Mouse (Mus musculus): ENCODE measurements around the gene Jup.
"Not testable (repeated sequence)": the region's sequence is repeated elsewhere in the genome, so short reads cannot be mapped to it uniquely, and the experiment has no call there.

Jup gene

DNA sequence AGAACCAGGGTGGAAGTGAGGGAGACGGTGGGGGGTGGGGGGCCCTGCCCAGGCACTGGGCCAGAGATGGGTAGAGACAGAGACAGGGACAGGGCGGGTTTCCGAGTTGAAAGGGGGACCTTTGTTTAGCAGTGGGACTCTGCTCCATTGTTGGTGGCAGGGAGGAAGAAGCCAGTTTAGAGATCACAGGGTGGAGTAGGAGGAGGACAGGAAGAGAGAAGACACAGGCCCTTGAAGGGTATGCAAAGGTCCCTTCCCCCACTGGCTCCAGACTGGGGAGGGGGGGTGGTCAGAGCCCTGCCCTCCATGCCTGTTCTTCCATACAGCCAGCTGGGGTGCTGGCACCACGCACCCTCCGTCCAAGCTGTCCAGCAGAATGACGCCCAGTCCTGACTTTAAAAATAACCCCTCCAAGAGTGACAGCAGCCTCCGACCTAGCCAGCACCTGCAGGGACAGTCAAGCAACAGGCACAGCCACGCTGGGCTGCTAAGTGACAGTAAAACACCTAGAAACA, 7.6 kb downstream of the Jup start:
- no peak for DNase-seq (ENCODE audit: low spot score)

DNA sequence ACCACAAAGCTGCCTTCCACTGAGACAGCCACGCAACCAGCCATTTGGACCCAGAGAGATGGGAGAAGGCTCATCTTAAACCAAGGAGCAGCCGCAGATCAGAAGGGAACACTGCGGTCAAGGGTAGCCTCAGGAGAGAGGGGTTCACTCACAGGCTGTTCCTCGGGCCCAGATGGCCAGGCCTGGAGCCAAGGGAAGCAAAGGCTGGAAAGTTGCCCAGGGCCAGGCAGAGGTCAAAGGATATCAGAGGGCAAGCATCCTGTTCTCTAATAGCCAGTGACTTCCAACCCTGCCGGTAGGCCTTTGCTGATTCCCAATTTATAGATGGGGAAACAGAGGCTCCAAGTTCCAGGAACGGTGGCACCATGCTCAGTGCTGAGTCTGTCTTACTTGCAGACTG, 9.0 kb downstream of the Jup start:
- DNase-seq (ENCODE audit: low spot score): no peak

DNA sequence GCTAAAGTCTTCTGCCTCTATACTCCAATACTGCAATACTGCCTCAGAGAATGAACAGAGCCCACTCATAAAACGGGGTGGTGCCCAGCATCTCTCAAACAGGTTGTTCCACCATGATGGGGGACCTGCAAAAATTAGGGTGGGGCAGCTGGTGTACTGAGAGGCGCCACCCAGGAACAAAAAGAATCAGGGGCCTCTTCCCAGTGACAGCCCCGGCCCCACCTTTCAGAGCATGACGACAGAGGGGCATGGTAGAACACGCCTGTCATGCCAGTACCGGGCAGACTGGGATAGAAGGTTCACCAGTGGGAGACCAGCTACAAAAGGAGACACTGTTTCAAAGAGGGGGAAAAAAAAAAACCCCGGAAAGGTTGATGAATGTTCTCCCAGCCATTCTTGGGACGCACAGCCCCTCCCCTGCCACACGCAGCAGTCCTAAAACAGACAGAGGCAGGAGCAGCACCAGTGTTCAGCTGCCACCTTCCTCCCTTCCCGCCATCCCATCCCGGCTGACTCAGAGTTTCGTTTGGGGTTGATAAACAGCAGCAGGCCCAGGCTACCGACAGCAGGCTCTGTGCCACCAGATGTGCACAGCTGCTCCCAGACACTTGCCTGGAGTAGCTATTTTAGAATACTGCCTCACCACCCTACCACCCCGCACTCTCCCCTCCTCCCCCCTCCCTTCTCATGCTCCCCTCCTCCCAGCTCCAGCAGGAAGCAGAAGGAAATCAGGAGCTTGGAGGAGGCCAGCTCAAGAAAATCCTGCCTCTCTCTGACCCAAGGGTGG, 9.8 kb downstream of the Jup start:
- peak; percentile 42 for DNase-seq (ENCODE audit: low spot score)

DNA sequence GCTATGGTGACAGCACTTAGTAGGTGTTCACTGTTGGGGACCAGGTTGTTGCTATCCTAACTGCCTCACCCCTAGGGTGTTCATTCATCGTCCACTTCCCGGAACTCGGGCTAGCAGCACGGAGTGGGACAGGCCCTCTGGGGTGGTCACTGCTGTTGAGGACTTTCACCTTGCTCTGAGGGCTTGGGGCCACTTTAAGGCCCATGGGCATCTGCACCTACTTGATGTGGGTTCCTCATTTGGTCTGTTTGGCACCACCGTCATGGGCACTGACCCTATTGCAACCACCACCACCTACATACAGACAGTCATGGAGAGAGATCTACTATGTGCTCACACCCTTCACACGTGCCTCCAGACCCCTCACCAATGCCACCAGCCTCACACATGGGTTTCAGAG, 10.5 kb downstream of the Jup start:
- no peak for DNase-seq (ENCODE audit: low spot score)

DNA sequence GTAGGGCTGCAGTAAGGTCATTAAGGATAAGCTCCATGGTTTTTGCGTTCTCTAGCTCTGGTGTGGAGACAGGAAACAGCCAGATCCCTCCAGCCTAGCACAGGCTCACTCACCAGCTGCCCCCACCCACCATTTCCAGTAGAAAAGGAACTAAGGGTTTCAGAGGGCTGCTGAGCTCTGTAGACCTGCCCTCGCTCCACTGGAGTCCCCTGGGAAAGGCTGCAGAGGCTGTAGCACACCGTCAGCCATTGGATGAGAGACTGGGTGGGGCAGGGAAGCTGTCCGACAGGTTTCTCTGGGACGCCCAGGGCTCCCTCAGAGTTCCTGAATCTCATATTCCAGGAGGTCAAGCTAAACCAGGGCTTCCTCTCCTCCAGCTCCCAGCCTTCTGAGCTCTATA, 11.0 kb downstream of the Jup start:
- no peak for DNase-seq (ENCODE audit: low spot score)

DNA sequence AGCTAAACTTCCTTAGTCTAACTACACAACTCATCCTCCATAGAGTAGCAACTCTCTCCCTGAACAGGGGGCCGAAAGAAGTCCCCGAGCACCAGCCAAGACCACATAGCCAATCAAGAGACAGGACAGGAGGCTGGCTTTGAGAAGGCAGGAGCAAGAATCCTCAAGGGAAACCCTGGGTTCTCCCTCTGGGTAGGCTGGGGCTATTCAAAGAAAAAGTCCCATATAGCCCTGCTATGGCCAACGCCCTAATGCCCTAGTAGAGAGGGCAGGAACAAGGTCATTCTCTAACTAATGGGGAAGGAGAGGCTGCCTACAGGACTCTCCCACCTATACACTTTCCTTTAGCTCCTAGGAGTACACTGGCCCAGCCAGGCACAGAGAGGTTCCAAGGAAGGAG, 12.5 kb downstream of the Jup start:
- no peak for DNase-seq (ENCODE audit: low spot score)

DNA sequence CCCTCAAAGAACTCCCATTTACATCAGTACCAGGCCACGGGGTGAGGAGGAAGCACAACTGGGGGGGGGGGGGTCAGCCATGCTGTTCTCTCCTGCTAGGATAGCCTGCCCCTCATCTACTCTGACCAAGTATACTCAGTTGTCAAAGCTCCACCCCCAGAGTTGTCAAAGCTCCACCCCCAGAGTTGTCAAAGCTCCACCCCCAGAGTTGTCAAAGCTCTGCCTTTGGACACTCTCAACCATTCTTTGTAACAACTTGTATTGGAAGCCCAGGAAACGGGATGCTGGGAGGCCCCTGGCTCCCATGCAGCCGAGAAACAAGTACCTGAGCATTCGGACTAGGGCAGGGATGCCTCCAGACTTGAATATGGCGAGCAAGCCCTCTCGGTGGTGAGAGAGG, 14.9 kb downstream of the Jup start:
- no peak for DNase-seq (ENCODE audit: low spot score)

DNA sequence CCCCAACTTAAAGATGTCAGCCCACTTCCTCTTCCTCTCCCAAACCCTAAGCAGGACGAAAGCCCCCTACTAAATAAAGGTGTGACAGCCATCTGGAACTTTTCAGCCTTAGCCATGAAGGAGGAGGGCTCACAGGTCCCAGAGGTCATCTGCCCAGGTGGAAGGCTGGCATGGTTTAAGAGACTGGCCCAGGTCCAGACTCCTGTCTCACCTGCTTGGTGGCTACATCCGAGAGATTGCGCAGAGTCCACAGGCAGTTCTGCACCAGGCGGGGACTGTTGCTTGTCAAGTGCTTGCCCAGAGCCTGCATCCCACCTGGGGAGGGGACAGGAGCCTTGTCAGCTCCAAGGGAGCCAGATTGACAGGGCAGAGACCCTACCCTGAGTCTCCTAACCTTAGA, 18.3 kb downstream of the Jup start:
- no peak for DNase-seq (ENCODE audit: low spot score)

DNA sequence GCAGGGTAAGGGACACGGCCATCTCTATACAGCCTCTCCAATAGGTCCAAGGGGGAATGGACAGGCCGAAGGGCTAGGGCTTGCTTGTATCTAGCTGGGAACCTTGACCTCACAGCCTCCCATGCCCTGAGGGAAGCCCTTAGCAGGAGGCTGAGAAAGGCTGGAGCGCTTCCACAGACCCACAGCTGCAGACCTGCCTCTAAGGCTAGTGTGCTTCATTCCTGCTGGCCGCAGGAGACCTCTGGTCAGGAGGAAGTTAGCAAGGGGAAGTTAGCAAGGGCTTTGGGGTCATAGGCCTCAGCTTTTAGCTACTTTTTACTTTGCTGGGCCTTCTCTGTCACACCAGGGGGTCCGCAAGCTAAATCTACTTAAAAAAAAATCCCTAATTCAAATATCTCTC, 19.1 kb downstream of the Jup start:
- no peak for DNase-seq (ENCODE audit: low spot score)

DNA sequence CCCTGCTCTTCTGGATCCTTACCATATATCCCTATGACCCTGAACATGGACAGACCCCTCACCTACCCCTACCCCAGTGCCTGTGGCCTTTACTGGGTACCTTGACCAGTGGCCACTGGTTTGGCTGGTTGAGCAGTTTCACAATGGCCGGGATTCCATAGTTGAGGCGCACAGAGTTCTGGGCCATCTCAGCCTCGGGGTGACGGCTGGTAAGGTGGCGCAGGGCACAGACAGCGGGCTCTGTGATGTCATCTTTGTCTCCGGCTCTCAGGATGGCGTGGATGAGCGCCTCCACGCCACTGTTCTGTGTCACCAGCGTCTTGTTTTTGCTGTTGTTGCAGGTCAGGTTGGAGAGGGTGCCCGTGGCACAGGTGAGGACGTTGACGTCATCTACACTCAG, 19.6 kb downstream of the Jup start:
- no peak for DNase-seq (ENCODE audit: low spot score)

DNA sequence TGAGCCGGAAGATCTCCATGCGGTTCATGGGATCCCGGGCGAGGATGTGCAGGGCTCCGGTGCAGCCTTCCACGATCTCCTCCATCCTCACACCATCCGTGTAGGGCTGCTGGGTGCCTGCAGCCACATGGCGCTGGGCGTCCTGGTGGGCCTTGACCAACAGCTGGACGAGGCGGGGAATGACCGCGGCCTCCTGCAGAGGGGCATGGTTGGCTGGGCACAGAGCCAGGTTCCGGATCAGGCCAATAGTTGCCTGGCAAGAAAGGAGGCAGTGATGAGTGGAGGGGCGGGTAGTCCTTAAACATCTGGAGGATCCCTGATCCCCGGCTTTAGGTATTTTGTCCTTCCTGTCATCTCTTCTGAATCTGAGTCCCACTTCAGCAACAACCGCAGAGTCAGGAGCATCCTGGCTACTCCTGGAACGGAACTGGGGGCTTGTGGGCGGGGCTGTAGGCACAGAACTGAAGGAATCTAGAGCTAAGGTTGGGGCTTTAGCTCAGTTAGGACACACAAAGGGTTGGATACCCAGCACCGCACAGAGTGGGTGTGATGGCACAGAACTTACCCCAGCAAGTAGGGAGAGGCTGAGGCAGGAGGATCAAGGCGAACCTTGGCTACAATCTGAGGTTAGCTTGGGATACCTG, 20.7 kb downstream of the Jup start:
- DNase-seq (ENCODE audit: low spot score): no peak

DNA sequence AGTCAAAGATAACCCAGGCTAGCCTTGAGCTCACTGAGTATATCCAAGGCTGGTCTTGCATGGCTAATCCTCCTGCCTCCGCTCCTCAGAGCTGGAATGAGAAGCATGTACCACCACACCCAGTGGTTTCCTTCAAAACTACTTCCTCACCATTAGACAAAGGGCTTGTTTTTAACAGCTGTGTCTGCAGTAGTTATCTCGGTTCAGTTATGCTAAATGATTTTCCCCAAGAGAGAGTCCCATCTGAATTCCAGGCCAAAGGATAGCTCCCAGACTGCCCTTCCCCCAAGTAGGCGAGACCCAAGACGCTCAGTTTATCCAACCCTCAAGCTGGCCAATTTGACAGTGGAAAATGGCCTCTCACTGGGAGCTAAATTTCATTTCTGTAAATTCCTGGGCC, 21.6 kb downstream of the Jup start:
- no peak for DNase-seq (ENCODE audit: low spot score)

DNA sequence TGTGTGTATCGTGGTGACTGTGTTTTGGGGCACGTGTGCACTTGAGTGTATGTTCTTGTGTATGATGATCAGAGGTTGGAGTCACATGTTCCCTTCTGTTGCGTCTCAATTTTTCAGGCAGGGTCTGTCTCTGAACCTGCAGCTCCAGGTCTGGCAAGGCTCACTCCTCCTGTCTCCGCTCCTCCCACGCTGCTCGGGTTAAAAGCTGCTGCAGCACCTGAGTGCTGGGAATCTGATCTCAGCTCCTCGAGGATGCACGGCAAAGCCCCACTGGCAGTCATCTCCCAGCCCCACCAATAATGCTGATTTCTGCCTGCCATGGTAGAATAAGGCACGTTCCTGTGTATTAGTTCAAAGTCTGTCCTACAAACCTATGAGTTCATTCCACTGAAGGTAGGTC, 22.4 kb downstream of the Jup start:
- DNase-seq (ENCODE audit: low spot score): no peak

DNA sequence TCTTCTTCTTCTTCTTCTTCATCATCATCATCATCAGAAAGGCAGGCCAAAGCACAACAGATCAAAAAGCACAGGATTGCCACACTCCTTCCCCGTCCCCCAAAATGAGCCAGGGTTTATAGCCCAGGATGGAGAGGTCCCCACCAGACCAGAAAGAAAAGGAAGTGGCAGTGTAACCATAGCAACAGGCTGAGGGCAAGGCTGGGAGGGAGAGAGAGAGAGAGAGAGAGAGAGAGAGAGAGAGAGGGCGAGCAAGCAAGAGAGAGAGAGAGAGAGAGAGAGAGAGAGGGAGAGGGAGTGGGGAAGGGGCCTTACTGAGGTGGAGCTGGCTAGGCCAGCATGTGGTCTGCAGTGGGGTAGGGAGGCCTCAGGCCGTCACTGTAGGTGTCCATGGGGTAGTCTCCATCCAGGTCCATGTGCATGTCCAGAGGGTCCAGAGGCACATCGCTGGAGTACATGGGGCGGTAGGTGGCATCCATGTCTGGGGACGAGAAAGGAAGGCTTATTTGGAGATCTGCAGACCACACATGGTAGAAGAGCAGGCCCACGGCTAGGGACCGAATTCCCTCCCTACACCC, 25.5 kb downstream of the Jup start:
- peak; percentile 57 for DNase-seq (ENCODE audit: low spot score)

DNA sequence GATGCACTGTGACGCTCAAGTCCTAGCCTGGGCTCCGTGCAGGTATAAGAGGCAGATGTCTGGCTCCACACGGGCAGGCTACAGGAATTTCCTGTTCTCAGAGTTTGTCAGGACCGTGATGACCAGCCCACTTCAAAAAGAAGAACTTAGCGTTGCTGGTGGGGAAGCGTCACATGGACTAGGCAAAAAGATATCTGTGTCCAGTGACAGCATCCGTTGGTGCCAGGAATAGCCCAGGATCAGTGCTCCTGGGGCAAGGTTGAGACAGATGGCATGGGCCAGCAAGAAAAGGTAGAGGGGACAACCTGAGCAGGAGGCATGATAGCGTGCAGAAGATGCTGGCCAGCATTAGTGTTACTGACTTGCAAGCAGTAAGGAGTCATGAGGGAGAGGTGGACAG, 27.7 kb downstream of the Jup start:
- DNase-seq (ENCODE audit: low spot score): no peak

DNA sequence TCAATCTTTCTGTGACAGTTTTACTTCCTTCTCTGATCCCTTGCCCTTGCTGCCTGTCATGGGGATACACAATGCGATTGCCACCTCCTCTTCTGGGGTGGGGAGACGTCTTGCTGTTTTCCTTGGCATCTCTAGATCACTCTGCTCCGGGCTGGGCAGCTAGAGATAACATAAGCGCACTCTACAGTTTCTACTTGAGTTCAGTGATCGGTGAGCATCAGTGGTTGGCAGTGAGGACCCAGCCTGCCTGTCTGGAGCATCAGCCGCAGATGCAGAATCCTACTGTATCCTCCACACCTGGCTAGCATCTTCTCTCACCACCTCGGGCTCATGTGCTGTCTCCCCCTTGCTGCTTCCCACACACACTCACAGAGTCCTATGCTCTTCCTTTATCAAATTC, 28.4 kb downstream of the Jup start:
- no peak for DNase-seq (ENCODE audit: low spot score)

DNA sequence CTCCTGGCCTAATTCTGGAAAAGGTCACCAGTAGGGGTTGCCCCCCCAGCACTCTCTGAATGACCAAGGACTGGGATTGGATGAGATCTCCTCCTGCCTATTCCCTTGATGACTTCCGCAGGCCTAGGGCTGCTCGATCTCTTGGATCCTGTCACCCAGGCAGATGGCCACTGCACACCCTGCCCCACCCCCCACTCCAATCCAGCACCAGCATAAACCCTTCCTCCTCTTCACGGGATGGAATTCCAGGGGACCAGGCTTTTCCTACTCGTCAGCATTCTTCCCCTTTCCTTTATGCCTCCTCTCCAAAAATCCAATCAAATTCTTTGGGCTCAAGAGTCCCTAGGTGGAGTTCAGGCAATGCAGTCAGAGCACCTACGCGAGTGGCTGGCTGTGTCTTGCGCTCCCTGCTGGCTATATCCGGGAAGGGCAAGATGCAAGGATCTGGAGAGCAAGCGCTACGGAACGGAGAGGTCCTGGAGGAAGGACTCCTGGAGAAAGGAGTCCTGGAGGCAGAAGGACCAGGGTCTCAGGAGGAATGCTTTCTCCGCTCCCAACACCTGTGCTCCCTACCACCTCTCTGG, 34.5 kb downstream of the Jup start:
- DNase-seq (ENCODE audit: low spot score): peak; percentile 81

DNA sequence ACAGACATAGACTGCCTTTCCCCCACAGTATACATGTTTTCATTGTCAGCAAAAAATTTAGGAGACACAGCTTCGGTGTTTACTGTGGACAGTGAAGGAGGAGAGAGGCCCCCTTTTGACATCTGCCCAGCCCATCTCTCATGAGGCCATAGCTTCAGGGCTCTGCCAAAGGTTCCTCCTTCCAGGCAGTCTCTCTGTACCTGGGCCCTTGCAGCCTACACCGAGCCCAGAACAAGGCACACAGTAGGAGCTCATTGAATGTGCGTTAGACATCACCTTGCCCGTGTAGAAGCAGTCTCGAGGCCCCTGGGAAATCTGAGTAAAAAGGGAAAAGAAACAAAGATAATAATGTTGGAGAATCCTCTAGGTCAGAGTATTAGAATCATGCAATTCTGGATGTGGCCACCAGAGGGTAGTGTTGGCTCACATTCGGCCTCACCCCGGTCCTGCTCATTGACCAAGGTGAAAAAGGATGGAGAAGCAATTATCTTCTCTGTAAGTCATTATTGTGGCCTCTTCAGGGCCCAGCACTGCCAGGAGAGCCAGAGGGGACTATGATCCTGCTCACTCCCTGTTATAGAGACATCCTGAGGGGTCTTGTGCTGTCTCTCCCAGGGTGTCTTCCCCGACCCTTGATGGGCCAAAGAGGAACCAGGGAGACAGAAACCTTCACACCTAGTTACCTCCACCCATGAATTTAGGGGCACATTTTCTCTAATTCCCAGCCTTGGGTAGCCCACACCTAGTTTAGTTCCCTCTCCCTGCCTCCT, 35.2 kb downstream of the Jup start:
- peak; percentile 90 for DNase-seq (ENCODE audit: low spot score)

DNA sequence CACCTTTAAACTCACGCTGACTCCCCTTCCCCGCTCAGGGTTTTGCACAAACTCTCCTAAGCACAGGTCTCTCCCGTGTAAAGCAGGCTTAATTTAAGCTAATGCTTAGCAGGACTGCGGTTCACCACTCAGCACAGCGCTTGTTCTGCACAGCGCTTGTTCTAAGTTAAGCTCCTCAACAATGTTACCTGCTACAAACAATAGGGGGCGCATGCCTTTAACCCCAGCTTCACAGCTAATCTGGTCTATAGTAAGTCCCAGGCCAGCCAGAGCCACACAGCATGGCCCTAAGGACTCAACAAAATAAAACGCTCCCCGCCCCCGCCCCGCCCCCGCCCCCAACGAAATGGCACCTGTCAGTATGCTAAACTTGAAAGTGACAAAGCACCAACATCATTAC, 36.5 kb downstream of the Jup start:
- DNase-seq (ENCODE audit: low spot score): not testable (repeated sequence)

DNA sequence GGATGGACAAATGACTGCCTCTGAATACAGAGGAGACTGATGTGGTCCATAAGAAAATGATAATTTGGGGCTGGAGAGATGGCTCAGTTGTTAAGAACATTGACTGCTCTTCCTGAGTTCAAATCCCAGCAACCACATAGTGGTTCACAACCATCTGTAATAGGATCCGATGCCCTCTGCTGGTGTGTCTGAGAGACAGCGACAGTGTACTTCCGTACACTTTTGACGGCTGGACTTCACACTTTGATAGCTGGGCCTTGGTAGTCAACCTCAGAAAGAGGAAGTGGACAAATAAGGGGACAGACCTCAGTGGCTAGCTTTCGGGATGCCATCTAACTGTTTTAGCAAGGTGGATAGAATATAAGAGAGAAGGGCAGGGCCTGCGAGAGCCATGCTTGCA, 37.4 kb downstream of the Jup start:
- no peak for DNase-seq (ENCODE audit: low spot score)

DNA sequence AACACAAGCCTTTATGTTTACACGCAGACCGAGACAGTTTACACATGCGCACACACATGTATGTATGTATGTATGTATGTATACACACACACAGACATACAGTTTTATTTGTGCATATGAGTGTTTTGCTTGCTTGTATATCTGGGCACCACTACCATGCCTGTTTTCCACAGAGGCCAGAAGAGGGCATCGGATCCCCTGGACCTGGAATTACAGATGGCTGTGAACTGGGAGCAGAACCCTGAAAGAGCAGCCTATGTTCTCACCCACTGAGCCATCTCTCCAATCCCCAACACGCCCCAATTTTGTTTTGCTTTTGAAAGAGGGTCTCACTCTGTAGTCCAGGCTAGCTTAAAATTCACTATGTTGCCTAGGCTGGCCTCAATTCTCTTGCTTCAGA, 40.2 kb downstream of the Jup start:
- DNase-seq (ENCODE audit: low spot score): no peak

DNA sequence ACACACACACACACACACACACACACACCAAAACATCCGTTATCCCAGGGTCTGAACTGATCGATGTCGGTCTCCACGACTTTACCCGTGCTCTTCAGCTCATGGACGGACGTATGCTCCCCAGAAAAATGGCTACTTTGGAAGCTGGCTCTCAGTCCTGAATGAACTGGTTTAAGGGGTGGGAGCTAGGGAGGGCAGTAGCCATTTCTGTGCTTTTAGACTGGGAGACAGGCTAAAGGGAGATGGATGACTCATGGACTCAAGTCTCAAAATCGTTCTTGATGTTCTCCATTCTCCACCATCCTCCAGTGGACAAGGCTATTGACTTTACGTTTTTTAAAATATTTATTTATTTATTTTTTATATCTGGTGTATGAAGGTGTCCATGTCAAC, 40.7 kb downstream of the Jup start:
- DNase-seq (ENCODE audit: low spot score): peak; percentile 44

All from embryo, embryonic 10.5 days (tissue).